Mouse (Mus musculus) left cerebral cortex, adult 18-20 months (tissue): ENCODE data around the gene Pex16. TPM values are rescaled to one million over a fixed set of nuclear protein-coding genes. Genes with fewer than 3 reads are reported as not detected.

ENCODE experiments used
- DNase-seq, 2 experiments: peaks; one replicate each; pipeline ENCODE4 v3.0.0; 2021 to 2022; ENCODE audit warnings: low spot score in 2 of 2, mixed read lengths in 1 of 2
- microRNA-seq, 2 experiments: library from miRNA; unstranded; fragments of <30 nt; microRNA quantifications; one replicate each; pipeline ENCODE4 v1.2.0; 2021
- total RNA-seq, 2 experiments: library from RNA; stranded (reverse); gene quantifications; 2 replicates each; pipeline ENCODE4 v1.2.3; 2021

Pex16 gene
- total RNA-seq, 2 experiments from 2014 or later: 27.3 to 29.1 TPM

- no peak for DNase-seq
Observed at GRCm38 (mm10) chr2:92408309-92409045, 34.0 kb downstream of the Pex16 start.

DNA sequence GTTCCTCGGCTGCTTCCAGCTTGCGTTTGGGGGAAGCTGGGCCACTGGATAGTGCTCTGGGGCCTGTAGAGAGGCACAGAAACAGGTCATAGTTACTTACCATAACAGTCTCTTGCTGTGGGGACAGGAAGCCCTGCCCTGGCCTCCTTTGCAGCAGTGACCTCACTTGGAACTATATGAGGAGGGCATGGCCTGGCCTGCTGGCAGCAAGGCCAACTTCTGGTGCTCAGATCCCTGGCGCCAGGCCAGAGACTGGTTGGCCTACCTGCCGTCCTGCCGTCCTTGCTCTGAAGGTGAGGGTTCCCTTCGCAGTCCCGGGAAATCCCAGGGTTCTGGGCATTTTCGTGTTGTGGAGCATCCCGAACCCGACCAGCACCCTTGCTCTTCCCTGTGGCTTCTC is 37.2 kb downstream of the Pex16 start:
- DNase-seq: no peak

- no peak for DNase-seq
Observed at GRCm38 (mm10) chr2:92421723-92422387, 47.4 kb downstream of the Pex16 start.

DNA sequence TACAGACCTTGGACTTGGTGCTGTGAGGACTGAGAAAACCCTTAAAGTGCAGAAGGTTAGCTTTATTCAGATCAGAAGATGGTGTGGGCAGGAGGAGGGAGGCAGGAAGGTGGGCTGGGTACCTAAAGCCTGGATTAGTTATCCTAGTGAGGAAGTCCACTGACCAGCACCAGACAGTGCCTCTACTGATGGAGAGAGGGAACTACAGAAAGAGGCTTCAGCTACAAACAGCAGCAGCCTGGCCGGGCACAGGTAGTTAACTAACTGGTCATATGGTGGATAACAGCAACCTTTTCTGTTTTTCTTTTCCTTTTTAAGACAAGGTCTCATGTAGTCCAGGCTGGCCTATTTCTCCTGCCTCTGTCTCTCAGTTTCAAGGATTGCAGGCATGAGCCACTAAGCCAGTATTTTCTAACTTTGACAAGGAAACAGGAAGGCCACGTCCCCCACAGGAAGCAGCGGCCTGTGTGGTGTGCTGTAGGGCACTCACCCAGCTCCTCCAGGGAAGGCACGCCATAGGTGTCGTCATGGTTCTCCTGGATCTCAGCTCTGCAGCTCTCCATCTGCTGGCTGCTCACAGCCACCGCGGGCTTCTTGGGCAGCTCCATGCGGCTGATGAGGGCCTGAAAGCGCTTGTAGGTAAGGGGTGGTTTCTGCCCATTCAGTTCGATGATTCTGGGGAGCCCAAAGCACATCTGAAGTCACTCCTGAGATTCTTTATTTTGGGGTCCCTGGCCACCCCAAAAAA is 48.1 kb downstream of the Pex16 start:
- DNase-seq: no peak

DNA sequence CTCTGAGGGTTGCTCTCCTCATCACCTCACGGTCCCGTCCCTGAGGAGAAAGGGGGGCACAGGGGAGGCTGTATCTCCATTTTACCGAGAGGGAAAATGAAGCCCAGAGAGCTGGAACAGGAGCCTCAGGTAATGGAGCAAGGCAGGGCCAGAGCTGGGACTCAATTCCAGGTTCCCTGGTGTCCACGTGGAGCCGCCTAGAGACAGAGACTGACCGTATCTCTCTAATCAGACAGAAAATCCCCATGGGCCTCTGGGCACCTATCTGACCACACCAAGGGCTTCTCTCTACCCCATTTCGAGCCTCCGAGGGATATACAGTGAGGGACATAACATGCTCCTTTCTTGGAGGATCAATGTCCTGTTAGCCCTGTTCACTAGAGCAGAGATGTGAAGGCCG is 48.7 kb downstream of the Pex16 start:
- DNase-seq: no peak

DNA sequence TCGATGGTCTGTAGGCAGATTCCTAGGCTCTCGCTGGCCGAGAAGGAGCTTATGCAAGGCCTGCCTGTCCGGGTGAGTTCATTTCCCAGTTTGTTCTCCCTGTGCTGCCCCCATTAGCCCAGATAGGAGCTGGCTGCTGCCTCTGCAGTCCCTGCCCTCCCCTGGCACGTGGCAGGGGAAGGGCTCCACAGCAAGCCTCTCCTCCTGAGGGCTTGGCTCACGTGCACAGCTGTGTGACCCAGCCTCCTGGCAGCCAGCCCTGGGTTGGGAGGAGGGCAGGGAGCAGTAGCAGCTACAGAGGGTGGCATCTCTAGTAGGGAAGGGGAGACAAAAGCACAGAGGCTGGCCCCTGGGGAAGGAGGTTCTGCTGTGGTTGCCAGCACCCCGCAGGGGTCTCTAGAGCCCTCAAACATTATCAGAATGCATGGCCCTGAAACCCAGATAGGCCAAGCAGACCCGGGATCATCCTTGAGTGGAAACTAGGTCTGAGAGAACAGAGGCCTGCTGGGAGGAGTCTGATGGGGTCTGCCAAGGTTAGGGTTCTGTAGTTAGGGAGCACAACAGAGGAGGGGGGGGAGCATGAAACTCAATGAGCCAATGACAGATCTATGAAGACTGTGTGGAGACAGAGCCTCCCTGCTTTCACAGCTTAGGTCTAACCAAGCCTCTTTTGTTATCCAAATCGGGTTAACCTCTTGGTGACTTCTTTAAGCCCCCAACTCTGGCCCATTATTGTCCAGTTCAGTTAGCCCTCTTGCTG is 49.4 kb downstream of the Pex16 start:
- peak; percentile 80 to 83 for DNase-seq

GRCm38 (mm10) chr2:92424462-92425308 is 50.2 kb downstream of the Pex16 start:
- DNase-seq: no peak

GRCm38 (mm10) chr2:92425366-92425765 is 50.9 kb downstream of the Pex16 start:
- no peak for DNase-seq

GRCm38 (mm10) chr2:92426426-92426825 is 52.0 kb downstream of the Pex16 start:
- no peak for DNase-seq

GRCm38 (mm10) chr2:92427882-92428281 is 53.4 kb downstream of the Pex16 start:
- DNase-seq: peak; percentile 76 to 84

DNA sequence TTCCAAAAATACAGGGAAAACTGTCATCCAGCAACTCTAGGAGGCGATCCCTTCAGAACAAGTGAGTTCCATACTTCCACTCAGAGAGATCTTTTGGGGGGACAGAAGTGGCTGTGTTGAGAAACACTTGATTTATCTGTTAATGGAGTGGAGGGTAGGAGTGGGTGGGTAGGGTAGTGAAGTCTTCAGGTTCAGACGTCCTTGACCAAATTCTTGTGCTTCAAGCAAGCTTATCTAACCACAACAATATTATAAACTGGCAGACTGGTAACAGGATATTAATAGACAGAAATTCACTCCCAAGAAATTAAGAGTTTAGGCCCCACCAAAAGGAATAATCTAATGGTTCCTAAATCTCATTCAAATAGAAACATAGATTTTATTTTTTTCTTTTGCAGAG is 55.6 kb downstream of the Pex16 start:
- no peak for DNase-seq

Small RNA genes within 50 kb of the gene (microRNA-seq; reads per million reads assigned to microRNA genes)
- 4.0 to 8.5 reads per million in 2 experiments for gene Mir7000

Other genes starting within 250 kb of the Pex16 start
- gene Large2, start 193 bp downstream of the Pex16 start, total RNA-seq: 1 to 10 TPM in 1 of 2 experiments, not detected in 1; 1.0 TPM
- gene 1700029I15Rik, start 7.9 kb downstream of the Pex16 start, total RNA-seq: 1 to 10 TPM; 3.8 to 5.9 TPM
- gene Mapk8ip1, start 26.6 kb downstream of the Pex16 start, total RNA-seq: 100 to 1,000 TPM; 345 to 351 TPM
- gene Cry2, start 59.4 kb downstream of the Pex16 start, total RNA-seq: 100 to 1,000 TPM; 124 to 136 TPM
- 10 to 100 TPM; 15.9 to 18.0 TPM for gene Slc35c1, start 85.9 kb downstream of the Pex16 start, total RNA-seq
- 100 to 1,000 TPM; 257 to 267 TPM for gene Chst1, start 225.0 kb downstream of the Pex16 start, total RNA-seq